Mouse (Mus musculus): Measurements from ENCODE around the gene Lrrc36.

Gene Lrrc36

GRCm38 (mm10) chr8:105483212-105484029 lies 70.0 kb downstream of the Lrrc36 start:
- no peak for DNase-seq (ENCODE audit: low spot score in 2 of 2)

GRCm38 (mm10) chr8:105484030-105484368 lies 70.6 kb downstream of the Lrrc36 start:
- DNase-seq (ENCODE audit: low spot score in 2 of 2) = no peak

- no peak for DNase-seq (ENCODE audit: low spot score in 2 of 2)
Measured at GRCm38 (mm10) chr8:105484392-105484791, 71.0 kb downstream of the Lrrc36 start.

- no peak for DNase-seq (ENCODE audit: low spot score in 2 of 2)
Measured at GRCm38 (mm10) chr8:105488082-105488481, 74.7 kb downstream of the Lrrc36 start.

- no peak for DNase-seq (ENCODE audit: low spot score in 2 of 2)
Measured at GRCm38 (mm10) chr8:105489281-105489680, 75.9 kb downstream of the Lrrc36 start.

GRCm38 (mm10) chr8:105493495-105493894 lies 80.1 kb downstream of the Lrrc36 start:
- no peak for DNase-seq (ENCODE audit: low spot score in 2 of 2)

- DNase-seq (ENCODE audit: low spot score in 2 of 2) = no peak
Measured at GRCm38 (mm10) chr8:105494566-105494965, 81.2 kb downstream of the Lrrc36 start.

GRCm38 (mm10) chr8:105495350-105496302 lies 82.3 kb downstream of the Lrrc36 start:
- DNase-seq (ENCODE audit: low spot score in 2 of 2) = no peak

- peak; percentile 87 to 90 for DNase-seq (ENCODE audit: low spot score in 2 of 2)
Measured at GRCm38 (mm10) chr8:105496439-105497180, 83.2 kb downstream of the Lrrc36 start, which contains the start of gene Zdhhc1. Gene Zdhhc1, minus strand, starts transcription at chr8:105496902.

- no peak for DNase-seq (ENCODE audit: low spot score in 2 of 2)
Measured at GRCm38 (mm10) chr8:105499787-105500186, 86.4 kb downstream of the Lrrc36 start.

- DNase-seq (ENCODE audit: low spot score in 2 of 2) = no peak
Measured at GRCm38 (mm10) chr8:105504617-105505016, 91.2 kb downstream of the Lrrc36 start.

GRCm38 (mm10) chr8:105506977-105507376 lies 93.6 kb downstream of the Lrrc36 start:
- DNase-seq (ENCODE audit: low spot score in 2 of 2) = no peak

GRCm38 (mm10) chr8:105508758-105509157 lies 95.4 kb downstream of the Lrrc36 start:
- no peak for DNase-seq (ENCODE audit: low spot score in 2 of 2)

GRCm38 (mm10) chr8:105509997-105510735 lies 96.8 kb downstream of the Lrrc36 start:
- DNase-seq (ENCODE audit: low spot score in 2 of 2) = no peak

Measured in frontal cortex, postnatal 36 days (tissue).